Mouse (Mus musculus): ENCODE results near the gene Gm33543. TPM values are rescaled to one million over a fixed set of nuclear protein-coding genes. Genes with fewer than 3 reads are reported as not detected.

Gene Gm33543
- polyA plus RNA-seq, 1 experiment from 2014 or later, result not detected

- no peak overlapping the region for H3K4me3 ChIP-seq (replicated peaks)
- 82% methylated on average over 5 of the region's 5 CpGs for WGBS
These were observed 14.4 kb downstream of the Gm33543 start for GRCm38 (mm10) chr10:95828374-95828773.

GRCm38 (mm10) chr10:95825651-95826050 lies 17.1 kb downstream of the Gm33543 start:
- H3K4me1 ChIP-seq, result no peaks in the 10 kb centered on the region
- WGBS, result 50% methylated on average over 3 of the region's 3 CpGs
- no peak for ATAC-seq (ENCODE audit: insufficient read depth, low FRiP score, low read depth)
- H3K27ac ChIP-seq, result no peak overlapping the region
- H3K9me3 ChIP-seq, result no peaks in the 10 kb centered on the region
- H3K4me3 ChIP-seq (replicated peaks), result no peak overlapping the region
- no peaks in the 10 kb centered on the region for H3K27me3 ChIP-seq (replicated peaks)
- H3K4me2 ChIP-seq, result no peak overlapping the region
- no peaks in the 10 kb centered on the region for H3K36me3 ChIP-seq
- no peak overlapping the region for H3K9ac ChIP-seq

More at GRCm38 (mm10) chr10:95828374-95828773, 14.4 kb downstream of the Gm33543 start:
- ATAC-seq (ENCODE audit: insufficient read depth, low FRiP score, low read depth), result no peak
- no peak overlapping the region for H3K4me2 ChIP-seq
- H3K27me3 ChIP-seq (replicated peaks), result no peaks in the 10 kb centered on the region
- H3K36me3 ChIP-seq, result no peaks in the 10 kb centered on the region
- H3K4me1 ChIP-seq, result no peaks in the 10 kb centered on the region
- no peaks in the 10 kb centered on the region for H3K9me3 ChIP-seq
- H3K27ac ChIP-seq, result no peak overlapping the region
- H3K9ac ChIP-seq, result no peak overlapping the region

- H3K4me1 ChIP-seq, result no peaks in the 10 kb centered on the region
- WGBS, result 95% methylated on average over 2 of the region's 2 CpGs
These were observed 24.2 kb downstream of the Gm33543 start for GRCm38 (mm10) chr10:95818506-95818905.

GRCm38 (mm10) chr10:95817419-95818161 lies 25.1 kb downstream of the Gm33543 start:
- no peaks in the 10 kb centered on the region for H3K27me3 ChIP-seq (replicated peaks)
- H3K9ac ChIP-seq, result no peak overlapping the region
- no peaks in the 10 kb centered on the region for H3K4me1 ChIP-seq
- no peak overlapping the region for H3K4me2 ChIP-seq
- H3K4me3 ChIP-seq (replicated peaks), result no peak overlapping the region
- no peak for ATAC-seq (ENCODE audit: insufficient read depth, low FRiP score, low read depth)
- no peaks in the 10 kb centered on the region for H3K36me3 ChIP-seq
- no peaks in the 10 kb centered on the region for H3K9me3 ChIP-seq
- 29% methylated on average over 9 of the region's 9 CpGs for WGBS
- H3K27ac ChIP-seq, result no peak overlapping the region

More at GRCm38 (mm10) chr10:95818506-95818905, 24.2 kb downstream of the Gm33543 start:
- H3K36me3 ChIP-seq, result no peaks in the 10 kb centered on the region
- no peak overlapping the region for H3K9ac ChIP-seq
- no peak overlapping the region for H3K27ac ChIP-seq
- no peak overlapping the region for H3K4me2 ChIP-seq
- no peaks in the 10 kb centered on the region for H3K27me3 ChIP-seq (replicated peaks)
- no peak for ATAC-seq (ENCODE audit: insufficient read depth, low FRiP score, low read depth)
- H3K4me3 ChIP-seq (replicated peaks), result no peak overlapping the region
- H3K9me3 ChIP-seq, result no peaks in the 10 kb centered on the region

- Histone ChIP-seq H3K9ac (no peak overlapping the region), H3K27ac (no peak overlapping the region), H3K4me3 (replicated peaks) (no peak overlapping the region), H3K9me3 (no peaks in the 10 kb centered on the region), H3K4me2 (no peak overlapping the region), H3K36me3 (no peaks in the 10 kb centered on the region), H3K4me1 (no peaks in the 10 kb centered on the region), H3K27me3 (replicated peaks) (no peaks in the 10 kb centered on the region)
- WGBS, result 87% methylated on average over 6 of the region's 6 CpGs
- ATAC-seq (ENCODE audit: insufficient read depth, low FRiP score, low read depth), result no peak
These were observed 28.4 kb downstream of the Gm33543 start for GRCm38 (mm10) chr10:95814351-95814750.

- Histone ChIP-seq H3K4me2 (no peak overlapping the region), H3K9me3 (no peaks in the 10 kb centered on the region), H3K4me1 (no peaks in the 10 kb centered on the region), H3K9ac (no peak overlapping the region), H3K4me3 (replicated peaks) (no peak overlapping the region), H3K27me3 (replicated peaks) (no peaks in the 10 kb centered on the region), H3K36me3 (no peaks in the 10 kb centered on the region), H3K27ac (no peak overlapping the region)
- no peak for ATAC-seq (ENCODE audit: insufficient read depth, low FRiP score, low read depth)
- 67% methylated on average over 4 of the region's 4 CpGs for WGBS
These were observed 30.9 kb downstream of the Gm33543 start for GRCm38 (mm10) chr10:95811869-95812268.

GRCm38 (mm10) chr10:95801443-95801811 lies 41.3 kb downstream of the Gm33543 start:
- Histone ChIP-seq H3K4me3 (replicated peaks) (no peak overlapping the region), H3K9me3 (no peaks in the 10 kb centered on the region), H3K27me3 (replicated peaks) (no peaks in the 10 kb centered on the region), H3K4me1 (no peaks in the 10 kb centered on the region), H3K9ac (no peak overlapping the region), H3K36me3 (no peaks in the 10 kb centered on the region), H3K4me2 (no peak overlapping the region), H3K27ac (no peak overlapping the region)
- 48% methylated on average over 2 of the region's 2 CpGs for WGBS
- ATAC-seq (ENCODE audit: insufficient read depth, low FRiP score, low read depth), result no peak

- H3K27ac ChIP-seq, result no peak overlapping the region
- no peaks in the 10 kb centered on the region for H3K9me3 ChIP-seq
- H3K4me1 ChIP-seq, result no peaks in the 10 kb centered on the region
- no peak overlapping the region for H3K4me3 ChIP-seq (replicated peaks)
- WGBS, result 57% methylated on average over 7 of the region's 7 CpGs
- H3K4me2 ChIP-seq, result no peak overlapping the region
- no peak overlapping the region for H3K9ac ChIP-seq
- H3K36me3 ChIP-seq, result no peaks in the 10 kb centered on the region
- no peaks in the 10 kb centered on the region for H3K27me3 ChIP-seq (replicated peaks)
- ATAC-seq (ENCODE audit: insufficient read depth, low FRiP score, low read depth), result no peak
These were observed 41.9 kb downstream of the Gm33543 start for GRCm38 (mm10) chr10:95800693-95801442.

- no peak overlapping the region for H3K27ac ChIP-seq
- no peak overlapping the region for H3K9ac ChIP-seq
- H3K4me2 ChIP-seq, result no peak overlapping the region
- no peaks in the 10 kb centered on the region for H3K36me3 ChIP-seq
- 85% methylated on average over 12 of the region's 12 CpGs for WGBS
- H3K4me1 ChIP-seq, result no peaks in the 10 kb centered on the region
- H3K27me3 ChIP-seq (replicated peaks), result no peaks in the 10 kb centered on the region
- no peak overlapping the region for H3K4me3 ChIP-seq (replicated peaks)
- ATAC-seq (ENCODE audit: insufficient read depth, low FRiP score, low read depth), result no peak
- no peaks in the 10 kb centered on the region for H3K9me3 ChIP-seq
These were observed 44.9 kb downstream of the Gm33543 start for GRCm38 (mm10) chr10:95797645-95798395.

GRCm38 (mm10) chr10:95795500-95795899 lies 47.2 kb downstream of the Gm33543 start:
- Histone ChIP-seq H3K4me2 (no peak overlapping the region), H3K4me3 (replicated peaks) (no peak overlapping the region), H3K27me3 (replicated peaks) (no peaks in the 10 kb centered on the region), H3K9ac (no peak overlapping the region), H3K4me1 (no peaks in the 10 kb centered on the region), H3K9me3 (no peaks in the 10 kb centered on the region), H3K27ac (no peak overlapping the region), H3K36me3 (no peaks in the 10 kb centered on the region)
- no peak for ATAC-seq (ENCODE audit: insufficient read depth, low FRiP score, low read depth)
- 82% methylated on average over 4 of the region's 4 CpGs for WGBS

GRCm38 (mm10) chr10:95794706-95795105 lies 48.0 kb downstream of the Gm33543 start:
- no peaks in the 10 kb centered on the region for H3K9me3 ChIP-seq
- ATAC-seq (ENCODE audit: insufficient read depth, low FRiP score, low read depth), result no peak
- H3K27ac ChIP-seq, result no peak overlapping the region
- no peak overlapping the region for H3K4me3 ChIP-seq (replicated peaks)
- no peak overlapping the region for H3K9ac ChIP-seq
- H3K27me3 ChIP-seq (replicated peaks), result no peaks in the 10 kb centered on the region
- H3K4me1 ChIP-seq, result no peaks in the 10 kb centered on the region
- H3K36me3 ChIP-seq, result no peaks in the 10 kb centered on the region
- no peak overlapping the region for H3K4me2 ChIP-seq
- 81% methylated on average over 6 of the region's 6 CpGs for WGBS

GRCm38 (mm10) chr10:95791427-95791804 lies 51.3 kb downstream of the Gm33543 start:
- Histone ChIP-seq H3K9me3 (no peaks in the 10 kb centered on the region), H3K9ac (no peak overlapping the region), H3K4me2 (no peak overlapping the region), H3K36me3 (no peaks in the 10 kb centered on the region), H3K27me3 (replicated peaks) (no peaks in the 10 kb centered on the region), H3K4me1 (no peaks in the 10 kb centered on the region), H3K4me3 (replicated peaks) (no peak overlapping the region), H3K27ac (no peak overlapping the region)
- no peak for ATAC-seq (ENCODE audit: insufficient read depth, low FRiP score, low read depth)
- 82% methylated on average over 8 of the region's 8 CpGs for WGBS

Data from stomach, embryonic 15.5 days (tissue).